Mouse (Mus musculus): ENCODE results near the gene Col24a1.

GRCm38 (mm10) chr3:145599059-145599458 is 306.8 kb downstream of the Col24a1 start:
- TF ChIP-seq CTCF (IDR thresholded peaks at IDR 0.05; ENCODE audit: extremely low read depth, insufficient read depth, insufficient read length, insufficient replicate concordance): no peak
- TF ChIP-seq POLR2A (IDR thresholded peaks at IDR 0.05; ENCODE audit: low read depth, low read length): no peak

All from spleen, adult 2 months (tissue).